Mouse (Mus musculus): ENCODE measurements around the gene 9130409I23Rik. TPM values are rescaled to one million over a fixed set of nuclear protein-coding genes. Genes with fewer than 3 reads are reported as not detected.

Gene 9130409I23Rik
- polyA plus RNA-seq, 1 experiment from 2014 or later: not detected

DNA sequence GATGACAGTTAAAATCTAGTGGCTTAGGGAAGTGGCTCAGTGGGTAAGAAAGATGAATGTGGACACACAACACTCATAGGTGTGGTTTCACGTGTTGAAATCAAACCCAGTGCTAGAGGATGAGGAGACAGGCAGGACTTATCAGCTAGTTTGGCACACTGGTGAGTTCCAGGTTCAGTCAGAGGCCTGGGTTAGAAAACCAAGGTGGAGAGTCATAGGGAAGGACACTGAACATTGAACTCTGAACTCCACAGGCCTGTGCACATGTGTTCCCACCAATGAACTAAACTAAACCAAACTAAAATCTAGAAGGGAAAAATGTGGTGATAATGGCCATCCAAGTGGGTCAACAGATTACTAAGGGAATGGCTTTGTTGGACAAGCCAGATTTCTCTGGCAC is 3.5 kb upstream of the 9130409I23Rik start:
- H3K9ac ChIP-seq (replicated peaks; ENCODE audit: low read depth, low read length): no peak overlapping the region
- no peaks in the 10 kb centered on the region for H3K9me3 ChIP-seq (ENCODE audit: control insufficient read depth, low read depth, low read length)
- H3K27ac ChIP-seq (ENCODE audit: low read length): no peak overlapping the region
- H3K4me1 ChIP-seq (ENCODE audit: control insufficient read depth, insufficient read depth, low read length): no peaks in the 10 kb centered on the region
- WGBS: 59% methylated on average over 1 of the region's 1 CpGs
- H3K27me3 ChIP-seq (ENCODE audit: control insufficient read depth, insufficient read depth, low read length): no peaks in the 10 kb centered on the region
- no peak overlapping the region for H3K4me3 ChIP-seq (ENCODE audit: low read depth, low read length)
- H3K4me2 ChIP-seq (replicated peaks; ENCODE audit: low read depth, low read length): no peak overlapping the region
- no peak for ATAC-seq (ENCODE audit: insufficient number of reproducible peaks, insufficient read depth, low FRiP score, low read depth)
- H3K36me3 ChIP-seq (ENCODE audit: control insufficient read depth, insufficient read depth, low read length): no peaks in the 10 kb centered on the region

GRCm38 (mm10) chr1:181049328-181049842 is 1.7 kb upstream of the 9130409I23Rik start:
- Histone ChIP-seq H3K4me2 (replicated peaks; ENCODE audit: low read depth, low read length) (no peak overlapping the region), H3K27me3 (ENCODE audit: control insufficient read depth, insufficient read depth, low read length) (no peaks in the 10 kb centered on the region)
- no peak for ATAC-seq (ENCODE audit: insufficient number of reproducible peaks, insufficient read depth, low FRiP score, low read depth)

GRCm38 (mm10) chr1:181052898-181053297 is 1.9 kb downstream of the 9130409I23Rik start:
- H3K4me1 ChIP-seq (ENCODE audit: control insufficient read depth, insufficient read depth, low read length): no peaks in the 10 kb centered on the region
- H3K36me3 ChIP-seq (ENCODE audit: control insufficient read depth, insufficient read depth, low read length): no peaks in the 10 kb centered on the region
- H3K4me3 ChIP-seq (ENCODE audit: low read depth, low read length): no peak overlapping the region
- H3K4me2 ChIP-seq (replicated peaks; ENCODE audit: low read depth, low read length): no peak overlapping the region
- ATAC-seq (ENCODE audit: insufficient number of reproducible peaks, insufficient read depth, low FRiP score, low read depth): no peak
- H3K9me3 ChIP-seq (ENCODE audit: control insufficient read depth, low read depth, low read length): no peaks in the 10 kb centered on the region
- H3K27ac ChIP-seq (ENCODE audit: low read length): no peak overlapping the region
- 74% methylated on average over 4 of the region's 4 CpGs for WGBS
- H3K9ac ChIP-seq (replicated peaks; ENCODE audit: low read depth, low read length): no peak overlapping the region
- no peaks in the 10 kb centered on the region for H3K27me3 ChIP-seq (ENCODE audit: control insufficient read depth, insufficient read depth, low read length)

More at GRCm38 (mm10) chr1:181049328-181049842, 1.7 kb upstream of the 9130409I23Rik start:
- H3K36me3 ChIP-seq (ENCODE audit: control insufficient read depth, insufficient read depth, low read length): no peaks in the 10 kb centered on the region
- H3K9ac ChIP-seq (replicated peaks; ENCODE audit: low read depth, low read length): no peak overlapping the region
- H3K27ac ChIP-seq (ENCODE audit: low read length): no peak overlapping the region
- H3K4me1 ChIP-seq (ENCODE audit: control insufficient read depth, insufficient read depth, low read length): no peaks in the 10 kb centered on the region
- no peak overlapping the region for H3K4me3 ChIP-seq (ENCODE audit: low read depth, low read length)
- no peaks in the 10 kb centered on the region for H3K9me3 ChIP-seq (ENCODE audit: control insufficient read depth, low read depth, low read length)

- Histone ChIP-seq H3K4me3 (ENCODE audit: low read depth, low read length) (no peak overlapping the region), H3K4me2 (replicated peaks; ENCODE audit: low read depth, low read length) (no peak overlapping the region), H3K36me3 (ENCODE audit: control insufficient read depth, insufficient read depth, low read length) (no peaks in the 10 kb centered on the region), H3K9ac (replicated peaks; ENCODE audit: low read depth, low read length) (no peak overlapping the region), H3K27me3 (ENCODE audit: control insufficient read depth, insufficient read depth, low read length) (no peaks in the 10 kb centered on the region), H3K9me3 (ENCODE audit: control insufficient read depth, low read depth, low read length) (no peaks in the 10 kb centered on the region), H3K4me1 (ENCODE audit: control insufficient read depth, insufficient read depth, low read length) (no peaks in the 10 kb centered on the region), H3K27ac (ENCODE audit: low read length) (no peak overlapping the region)
- ATAC-seq (ENCODE audit: insufficient number of reproducible peaks, insufficient read depth, low FRiP score, low read depth): no peak
- 59% methylated on average over 3 of the region's 3 CpGs for WGBS
Observed at GRCm38 (mm10) chr1:181061784-181062485, 10.9 kb downstream of the 9130409I23Rik start.

DNA sequence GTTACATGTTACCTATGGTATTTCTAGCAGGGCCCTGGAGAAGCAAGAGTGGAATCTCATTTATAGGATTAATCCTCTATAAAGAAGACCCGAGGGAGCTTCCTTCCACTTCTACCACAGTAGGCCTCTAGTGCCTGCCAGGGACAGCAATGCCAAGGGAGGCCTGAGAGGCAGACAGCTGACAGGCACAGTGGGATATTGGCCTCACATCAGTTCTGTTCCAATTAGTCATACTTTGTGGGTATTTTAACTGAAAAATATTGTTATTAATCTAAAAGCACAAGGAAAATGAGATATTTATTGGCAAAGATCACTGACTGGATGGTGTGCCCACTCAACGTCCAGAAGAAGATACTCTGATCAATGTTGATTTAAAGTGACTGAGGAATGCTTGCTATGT is 13.0 kb downstream of the 9130409I23Rik start:
- H3K36me3 ChIP-seq (ENCODE audit: control insufficient read depth, insufficient read depth, low read length): no peaks in the 10 kb centered on the region
- no peak overlapping the region for H3K27ac ChIP-seq (ENCODE audit: low read length)
- H3K4me2 ChIP-seq (replicated peaks; ENCODE audit: low read depth, low read length): no peak overlapping the region
- H3K4me3 ChIP-seq (ENCODE audit: low read depth, low read length): no peak overlapping the region
- H3K9me3 ChIP-seq (ENCODE audit: control insufficient read depth, low read depth, low read length): no peaks in the 10 kb centered on the region
- no peak for ATAC-seq (ENCODE audit: insufficient number of reproducible peaks, insufficient read depth, low FRiP score, low read depth)
- 55% methylated on average over 2 of the region's 2 CpGs for whole genome bisulfite sequencing
- no peaks in the 10 kb centered on the region for H3K27me3 ChIP-seq (ENCODE audit: control insufficient read depth, insufficient read depth, low read length)
- H3K4me1 ChIP-seq (ENCODE audit: control insufficient read depth, insufficient read depth, low read length): no peaks in the 10 kb centered on the region
- no peak overlapping the region for H3K9ac ChIP-seq (replicated peaks; ENCODE audit: low read depth, low read length)

DNA sequence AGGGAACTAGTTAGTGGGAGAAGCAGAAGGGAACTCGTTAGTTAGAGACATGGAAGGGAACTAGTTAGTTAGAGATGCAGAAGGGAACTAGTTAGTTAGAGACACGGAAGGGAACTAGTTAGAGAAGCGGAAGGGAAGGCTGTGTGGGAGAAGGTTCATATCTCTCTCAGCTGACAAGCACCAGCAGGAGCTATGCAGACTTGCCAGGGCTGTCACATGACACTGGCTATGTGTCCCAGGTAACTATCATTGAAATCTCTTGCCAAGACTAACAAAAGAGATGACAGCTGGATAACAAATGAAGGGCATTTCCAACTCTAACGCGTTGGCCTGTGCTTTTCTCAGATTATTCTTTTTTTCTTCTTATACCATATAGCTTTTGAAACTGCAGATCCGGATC is 13.6 kb downstream of the 9130409I23Rik start:
- H3K9me3 ChIP-seq (ENCODE audit: control insufficient read depth, low read depth, low read length): no peaks in the 10 kb centered on the region
- no peak overlapping the region for H3K27ac ChIP-seq (ENCODE audit: low read length)
- no peak for ATAC-seq (ENCODE audit: insufficient number of reproducible peaks, insufficient read depth, low FRiP score, low read depth)
- H3K4me1 ChIP-seq (ENCODE audit: control insufficient read depth, insufficient read depth, low read length): no peaks in the 10 kb centered on the region
- 63% methylated on average over 6 of the region's 6 CpGs for WGBS
- H3K4me3 ChIP-seq (ENCODE audit: low read depth, low read length): no peak overlapping the region
- H3K9ac ChIP-seq (replicated peaks; ENCODE audit: low read depth, low read length): no peak overlapping the region
- H3K4me2 ChIP-seq (replicated peaks; ENCODE audit: low read depth, low read length): no peak overlapping the region
- no peaks in the 10 kb centered on the region for H3K27me3 ChIP-seq (ENCODE audit: control insufficient read depth, insufficient read depth, low read length)
- H3K36me3 ChIP-seq (ENCODE audit: control insufficient read depth, insufficient read depth, low read length): no peaks in the 10 kb centered on the region

DNA sequence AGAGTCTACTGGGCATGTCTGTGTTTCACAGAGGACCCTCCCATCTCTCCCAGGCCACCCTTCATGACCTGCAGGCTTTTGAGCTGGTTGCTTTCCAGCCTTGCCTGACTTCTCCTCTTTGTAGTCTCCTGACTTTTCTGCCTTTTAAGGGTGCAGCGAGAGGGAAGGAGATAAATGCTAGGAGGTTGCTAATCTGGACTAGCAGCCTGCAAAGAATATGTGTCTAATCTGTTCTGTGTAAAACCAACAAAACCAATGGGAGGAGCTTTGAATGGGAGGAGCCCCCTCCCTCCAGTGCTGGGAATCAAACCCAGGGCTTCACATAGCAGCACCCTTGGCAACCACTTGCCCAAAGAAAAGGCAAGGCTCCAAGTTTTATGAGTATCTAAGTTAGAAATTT is 17.3 kb downstream of the 9130409I23Rik start:
- Histone ChIP-seq H3K9me3 (ENCODE audit: control insufficient read depth, low read depth, low read length) (no peaks in the 10 kb centered on the region), H3K9ac (replicated peaks; ENCODE audit: low read depth, low read length) (no peak overlapping the region), H3K4me2 (replicated peaks; ENCODE audit: low read depth, low read length) (no peak overlapping the region), H3K4me1 (ENCODE audit: control insufficient read depth, insufficient read depth, low read length) (no peaks in the 10 kb centered on the region), H3K36me3 (ENCODE audit: control insufficient read depth, insufficient read depth, low read length) (no peaks in the 10 kb centered on the region), H3K4me3 (ENCODE audit: low read depth, low read length) (no peak overlapping the region), H3K27ac (ENCODE audit: low read length) (no peak overlapping the region), H3K27me3 (ENCODE audit: control insufficient read depth, insufficient read depth, low read length) (no peaks in the 10 kb centered on the region)
- WGBS: 80% methylated on average over 1 of the region's 1 CpGs
- ATAC-seq (ENCODE audit: insufficient number of reproducible peaks, insufficient read depth, low FRiP score, low read depth): no peak

DNA sequence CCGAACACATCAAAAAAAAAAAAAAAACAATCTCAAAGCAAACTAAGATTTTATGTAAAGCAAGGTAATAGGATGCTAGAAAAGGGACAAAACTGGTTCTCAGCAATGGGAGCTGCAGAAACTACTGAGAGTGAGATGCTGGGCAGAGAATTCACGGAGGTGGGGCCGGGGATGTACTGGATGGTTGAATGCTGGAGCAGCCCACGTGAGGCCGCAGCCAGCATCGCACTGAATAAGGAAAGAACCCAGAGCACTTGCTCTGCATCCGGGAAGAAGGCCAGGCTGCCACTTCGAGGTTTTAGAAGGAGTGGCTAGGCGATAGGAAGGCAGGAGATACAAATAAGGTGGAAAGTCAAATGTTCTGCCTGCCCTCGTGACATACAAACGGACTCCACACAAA is 18.6 kb downstream of the 9130409I23Rik start:
- Histone ChIP-seq H3K9ac (replicated peaks; ENCODE audit: low read depth, low read length) (no peak overlapping the region), H3K4me3 (ENCODE audit: low read depth, low read length) (no peak overlapping the region), H3K27ac (ENCODE audit: low read length) (no peak overlapping the region), H3K4me1 (ENCODE audit: control insufficient read depth, insufficient read depth, low read length) (no peaks in the 10 kb centered on the region), H3K36me3 (ENCODE audit: control insufficient read depth, insufficient read depth, low read length) (no peaks in the 10 kb centered on the region), H3K27me3 (ENCODE audit: control insufficient read depth, insufficient read depth, low read length) (no peaks in the 10 kb centered on the region), H3K4me2 (replicated peaks; ENCODE audit: low read depth, low read length) (no peak overlapping the region), H3K9me3 (ENCODE audit: control insufficient read depth, low read depth, low read length) (no peaks in the 10 kb centered on the region)
- WGBS: 64% methylated on average over 11 of the region's 11 CpGs
- ATAC-seq (ENCODE audit: insufficient number of reproducible peaks, insufficient read depth, low FRiP score, low read depth): no peak

DNA sequence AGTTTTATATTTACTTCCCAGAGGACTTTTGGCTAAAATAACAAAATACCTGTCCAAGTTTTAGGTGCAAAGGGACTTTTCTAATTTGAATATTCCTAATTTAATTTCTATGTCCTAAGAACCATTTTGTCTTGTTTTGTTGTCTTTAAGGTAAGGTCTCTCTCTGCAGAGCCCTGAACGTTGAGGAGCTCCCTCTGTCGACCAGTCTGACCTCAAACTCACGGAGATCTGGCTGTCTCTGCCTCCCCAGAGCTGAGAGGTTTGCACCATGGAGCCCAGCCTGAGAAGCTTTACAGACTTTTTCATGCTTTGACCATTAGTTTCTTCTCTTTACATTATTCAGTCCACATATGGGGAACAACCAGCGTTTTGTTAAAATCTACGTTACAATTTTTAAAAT is 22.0 kb downstream of the 9130409I23Rik start:
- Histone ChIP-seq H3K4me2 (replicated peaks; ENCODE audit: low read depth, low read length) (no peak overlapping the region), H3K9ac (replicated peaks; ENCODE audit: low read depth, low read length) (no peak overlapping the region), H3K36me3 (ENCODE audit: control insufficient read depth, insufficient read depth, low read length) (no peaks in the 10 kb centered on the region), H3K9me3 (ENCODE audit: control insufficient read depth, low read depth, low read length) (no peaks in the 10 kb centered on the region), H3K27ac (ENCODE audit: low read length) (no peak overlapping the region), H3K4me3 (ENCODE audit: low read depth, low read length) (no peak overlapping the region), H3K27me3 (ENCODE audit: control insufficient read depth, insufficient read depth, low read length) (no peaks in the 10 kb centered on the region), H3K4me1 (ENCODE audit: control insufficient read depth, insufficient read depth, low read length) (no peaks in the 10 kb centered on the region)
- WGBS: 39% methylated on average over 5 of the region's 5 CpGs
- no peak for ATAC-seq (ENCODE audit: insufficient number of reproducible peaks, insufficient read depth, low FRiP score, low read depth)
